Mouse (Mus musculus) heart, adult 8-10 months (tissue): Measurements from ENCODE around the gene Olfr305. TPM values are rescaled to one million over a fixed set of nuclear protein-coding genes. Genes with fewer than 3 reads are reported as not detected.
"Not testable (repeated sequence)": the region's sequence is repeated elsewhere in the genome, so short reads cannot be mapped to it uniquely, and the experiment has no call there.

Experiments used
- DNase-seq: peaks from one replicate; pipeline ENCODE4 v3.0.0; 2022; ENCODE audit warnings: low spot score
- total RNA-seq, 4 experiments: library from RNA; stranded (reverse); gene quantifications; 2 replicates each; pipeline ENCODE4 v1.2.4; 2022

Gene Olfr305
- not detected for total RNA-seq

DNA sequence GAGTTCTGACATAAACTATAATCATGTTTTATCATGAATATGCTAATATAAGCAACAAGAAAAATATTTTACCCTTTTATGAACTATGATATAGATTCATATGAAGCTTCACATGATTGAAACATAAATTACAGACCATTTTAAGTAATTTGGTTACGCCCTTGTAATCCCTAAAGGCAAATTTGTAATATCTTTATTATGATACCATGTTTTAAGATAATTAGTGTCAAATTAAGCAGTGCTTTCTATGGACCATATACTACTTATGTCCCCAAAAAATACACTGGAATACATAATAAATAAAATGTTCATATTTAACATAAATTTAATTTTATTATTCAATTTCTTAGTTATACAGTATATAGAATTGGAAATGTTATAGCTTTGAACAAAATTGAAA lies at the start of gene Olfr305:
Gene Olfr305 (minus strand): TSS at position 101 of the 400 bp plus-strand sequence.
- no peak for DNase-seq

- no peak for DNase-seq
Observed at GRCm38 (mm10) chr7:86403546-86403945, 36.8 kb upstream of the Olfr305 start, which contains the start of gene Olfr301. Gene Olfr301 (plus strand): TSS chr7:86403846.

DNA sequence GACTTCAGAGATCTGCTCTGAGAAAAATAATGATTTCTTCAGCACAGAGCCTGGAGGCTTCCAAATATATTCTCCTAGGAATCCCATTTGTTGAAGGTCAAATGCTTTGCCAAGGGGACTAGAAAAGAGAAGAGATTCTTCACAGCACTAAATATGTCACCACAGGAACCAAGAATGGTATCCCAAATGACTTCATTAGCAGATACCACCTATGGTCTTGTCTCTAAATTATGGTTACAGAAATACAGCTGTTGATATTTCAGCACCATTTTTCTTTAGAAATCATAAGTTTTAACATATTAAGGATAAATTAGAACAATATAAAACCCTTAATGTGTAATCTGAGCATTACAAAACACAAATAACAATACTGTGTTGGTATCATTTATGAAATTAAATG lies 31.0 kb upstream of the Olfr305 start, which contains the start of gene Olfr303:
Gene Olfr303 (minus strand): TSS at position 101 of the 400 bp plus-strand sequence.
- no peak for DNase-seq

GRCm38 (mm10) chr7:86386558-86386957 lies 19.8 kb upstream of the Olfr305 start, which contains the start of gene Olfr304:
Gene Olfr304 (minus strand): TSS chr7:86386658.
- no peak for DNase-seq

GRCm38 (mm10) chr7:86385769-86386168 lies 19.0 kb upstream of the Olfr305 start:
- DNase-seq: no peak

- DNase-seq: not testable (repeated sequence)
Observed at GRCm38 (mm10) chr7:86346296-86346695, 20.4 kb downstream of the Olfr305 start.

- DNase-seq: no peak
Observed at GRCm38 (mm10) chr7:86344253-86344652, 22.5 kb downstream of the Olfr305 start.

GRCm38 (mm10) chr7:86342881-86343565 lies 23.7 kb downstream of the Olfr305 start:
- DNase-seq: no peak

GRCm38 (mm10) chr7:86337486-86337885 lies 29.2 kb downstream of the Olfr305 start, which contains the start of gene Olfr307:
Gene Olfr307 (minus strand): TSS chr7:86337586.
- DNase-seq: no peak

- no peak for DNase-seq
Observed at GRCm38 (mm10) chr7:86325530-86325929, 41.2 kb downstream of the Olfr305 start, which contains the start of gene Olfr308. Gene Olfr308 (minus strand): TSS chr7:86325630.

GRCm38 (mm10) chr7:86321323-86321722 lies 45.4 kb downstream of the Olfr305 start:
- no peak for DNase-seq

DNA sequence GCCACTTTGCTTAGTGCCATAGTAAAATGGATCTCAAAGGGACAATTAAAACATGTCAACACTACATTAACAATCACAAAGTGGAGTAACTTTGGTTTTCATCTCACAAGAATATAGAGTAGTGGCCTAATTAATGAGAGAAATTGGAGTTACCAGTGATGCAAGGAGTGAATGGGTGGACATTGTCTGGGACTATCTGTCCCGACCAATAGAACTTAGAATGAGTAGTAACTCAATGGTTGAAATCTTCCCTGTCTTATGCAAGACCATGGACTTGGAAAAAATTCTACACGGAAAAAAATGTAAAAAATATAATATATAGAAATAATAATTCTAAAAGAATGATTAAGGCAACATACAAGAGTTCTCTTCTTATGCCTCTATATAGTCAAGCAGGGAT lies 53.1 kb downstream of the Olfr305 start, which contains the start of gene Olfr309:
Gene Olfr309 (minus strand): TSS at position 101 of the 400 bp plus-strand sequence.
- DNase-seq: no peak

Other genes with a start within 250 kb of the Olfr305 start
- gene Vmn2r75, start 195.2 kb downstream of the Olfr305 start, total RNA-seq: not detected
- not detected for gene Vmn2r76, start 120.6 kb downstream of the Olfr305 start, total RNA-seq
- gene Olfr310, start 89.8 kb downstream of the Olfr305 start, total RNA-seq: not detected
- not detected for gene Olfr309, start 53.2 kb downstream of the Olfr305 start, total RNA-seq
- not detected for gene Olfr308, start 41.3 kb downstream of the Olfr305 start, total RNA-seq
- not detected for gene Olfr307, start 29.3 kb downstream of the Olfr305 start, total RNA-seq
- gene Olfr304, start 19.7 kb upstream of the Olfr305 start, total RNA-seq: not detected
- gene Olfr303, start 30.9 kb upstream of the Olfr305 start, total RNA-seq: not detected
- not detected for gene Olfr301, start 36.9 kb upstream of the Olfr305 start, total RNA-seq
- gene Olfr299, start 93.0 kb upstream of the Olfr305 start, total RNA-seq: not detected
- gene Olfr298, start 125.6 kb upstream of the Olfr305 start, total RNA-seq: not detected
- gene Olfr297, start 153.0 kb upstream of the Olfr305 start, total RNA-seq: not detected
- gene Olfr295, start 216.9 kb upstream of the Olfr305 start, total RNA-seq: not detected
- not detected for gene Olfr294, start 249.7 kb upstream of the Olfr305 start, total RNA-seq